Mouse (Mus musculus) embryonic facial prominence, embryonic 12.5 days (tissue): Measurements from ENCODE around the gene Tnfaip8l1. TPM values are rescaled to one million over a fixed set of nuclear protein-coding genes. Genes with fewer than 3 reads are reported as not detected.

ENCODE experiments used
- ATAC-seq: fragments of 200-750 bp; cut with Nextera tagmentation; 2 replicates; pipeline ENCODE4 v1.8.0; 2017; ENCODE audit not compliant: insufficient number of reproducible peaks, insufficient read depth, low FRiP score, low TSS enrichment
- H3K27ac ChIP-seq: fragments of 300-500 bp; sonication (generic); 2 replicates; pipeline ENCODE4 v1.5.1; 2016; ENCODE audit warnings: mild to moderate bottlenecking
- H3K27me3 ChIP-seq: fragments of 300-500 bp; sonication (generic); 2 replicates; pipeline ENCODE4 v1.6.1; 2016; ENCODE audit warnings: mild to moderate bottlenecking, moderate library complexity
- H3K36me3 ChIP-seq: fragments of 300-500 bp; sonication (generic); 2 replicates; pipeline ENCODE4 v1.6.1; 2016; ENCODE audit warnings: mild to moderate bottlenecking
- H3K4me1 ChIP-seq: fragments of 300-500 bp; sonication (generic); 2 replicates; pipeline ENCODE4 v1.6.1; 2016
- H3K4me2 ChIP-seq: fragments of 300-500 bp; sonication (generic); replicated peaks from 2 replicates; pipeline ENCODE4 v1.6.1; 2016; ENCODE audit warnings: mild to moderate bottlenecking, moderate library complexity
- H3K4me3 ChIP-seq: fragments of 300-500 bp; sonication (generic); 2 replicates; pipeline ENCODE4 v1.5.1; 2016; ENCODE audit warnings: mild to moderate bottlenecking
- H3K9ac ChIP-seq: fragments of 300-500 bp; sonication (generic); 2 replicates; pipeline ENCODE4 v1.6.1; 2016; ENCODE audit warnings: mild to moderate bottlenecking, moderate library complexity
- H3K9me3 ChIP-seq: fragments of 300-500 bp; sonication (generic); 2 replicates; pipeline ENCODE4 v1.6.1; 2016; ENCODE audit warnings: mild to moderate bottlenecking, moderate library complexity
- WGBS: fragments of 180-500 bp; shearing (Covaris S2); methylation state at CpG from one replicate; pipeline ENCODE4 v1.1.7; 2016; 5-methylcytosine and 5-hydroxymethylcytosine counted together
- polyA plus RNA-seq: library from polyadenylated mRNA; unstranded; fragments of >200 nt; fragmentation: Nextera tagmentation; extraction: Ambion mirVana; gene quantifications from 2 replicates; pipeline ENCODE4 v1.2.1, GENCODE M21; 2016

The Tnfaip8l1 gene
- polyA plus RNA-seq, 1 experiment from 2014 or later = 13.0 TPM

GRCm38 (mm10) chr17:56185281-56186141, 23.2 kb downstream of the Tnfaip8l1 start:
- no peak overlapping the region for H3K4me3 ChIP-seq

GRCm38 (mm10) chr17:56191266-56191665, 29.0 kb downstream of the Tnfaip8l1 start:
- peaks cover 94% of the 10 kb centered on the region for H3K36me3 ChIP-seq
- WGBS = 93% methylated on average over 6 of the region's 6 CpGs

More at GRCm38 (mm10) chr17:56185281-56186141, 23.2 kb downstream of the Tnfaip8l1 start:
- H3K27me3 ChIP-seq = no peaks in the 10 kb centered on the region
- H3K9ac ChIP-seq = no peak overlapping the region
- 34% methylated on average over 11 of the region's 11 CpGs for WGBS
- no peaks in the 10 kb centered on the region for H3K9me3 ChIP-seq
- peaks cover 58% of the 10 kb centered on the region for H3K36me3 ChIP-seq
- H3K27ac ChIP-seq = peak overlapping the region; percentile 81
- H3K4me2 ChIP-seq = no peak overlapping the region; the same call in 1 of the 2 replicates
- ATAC-seq = 0 out of 2 replicates have a peak, but pooled peaks have one; percentile 2
- peaks cover 23% of the 10 kb centered on the region for H3K4me1 ChIP-seq

GRCm38 (mm10) chr17:56194357-56194756, 32.1 kb downstream of the Tnfaip8l1 start:
- H3K36me3 ChIP-seq = peaks cover 97% of the 10 kb centered on the region
- WGBS = 88% methylated on average over 12 of the region's 12 CpGs

More at GRCm38 (mm10) chr17:56191266-56191665, 29.0 kb downstream of the Tnfaip8l1 start:
- no peak overlapping the region for H3K4me2 ChIP-seq
- ATAC-seq = no peak
- no peaks in the 10 kb centered on the region for H3K4me1 ChIP-seq
- H3K9ac ChIP-seq = no peak overlapping the region
- no peak overlapping the region for H3K27ac ChIP-seq
- H3K9me3 ChIP-seq = no peaks in the 10 kb centered on the region
- H3K27me3 ChIP-seq = no peaks in the 10 kb centered on the region
- H3K4me3 ChIP-seq = no peak overlapping the region

GRCm38 (mm10) chr17:56194765-56195164, 32.5 kb downstream of the Tnfaip8l1 start:
- no peak overlapping the region for H3K27ac ChIP-seq
- no peak overlapping the region for H3K4me2 ChIP-seq
- WGBS = 88% methylated on average over 13 of the region's 13 CpGs
- H3K4me3 ChIP-seq = no peak overlapping the region
- H3K27me3 ChIP-seq = no peaks in the 10 kb centered on the region
- peaks cover 92% of the 10 kb centered on the region for H3K36me3 ChIP-seq
- H3K9me3 ChIP-seq = no peaks in the 10 kb centered on the region
- no peak overlapping the region for H3K9ac ChIP-seq
- H3K4me1 ChIP-seq = no peaks in the 10 kb centered on the region
- ATAC-seq = no peak

More at GRCm38 (mm10) chr17:56194357-56194756, 32.1 kb downstream of the Tnfaip8l1 start:
- Histone ChIP-seq H3K4me2 (no peak overlapping the region), H3K4me1 (no peaks in the 10 kb centered on the region), H3K9ac (no peak overlapping the region), H3K27me3 (no peaks in the 10 kb centered on the region), H3K9me3 (no peaks in the 10 kb centered on the region), H3K4me3 (no peak overlapping the region), H3K27ac (no peak overlapping the region)
- no peak for ATAC-seq

- no peaks in the 10 kb centered on the region for H3K27me3 ChIP-seq
- H3K9me3 ChIP-seq = no peaks in the 10 kb centered on the region
- no peak overlapping the region for H3K27ac ChIP-seq
- WGBS = 53% methylated on average over 2 of the region's 2 CpGs
- H3K4me2 ChIP-seq = no peak overlapping the region
- H3K9ac ChIP-seq = no peak overlapping the region
- no peaks in the 10 kb centered on the region for H3K4me1 ChIP-seq
- peaks cover 90% of the 10 kb centered on the region for H3K36me3 ChIP-seq
- H3K4me3 ChIP-seq = no peak overlapping the region
- ATAC-seq = no peak
These were observed 34.6 kb downstream of the Tnfaip8l1 start for GRCm38 (mm10) chr17:56196860-56197259.

- H3K27me3 ChIP-seq = no peaks in the 10 kb centered on the region
- no peak for ATAC-seq
- no peak overlapping the region for H3K9ac ChIP-seq
- 83% methylated on average over 9 of the region's 9 CpGs for WGBS
- H3K4me3 ChIP-seq = no peak overlapping the region
- no peaks in the 10 kb centered on the region for H3K4me1 ChIP-seq
- H3K9me3 ChIP-seq = no peaks in the 10 kb centered on the region
- no peak overlapping the region for H3K4me2 ChIP-seq
- no peak overlapping the region for H3K27ac ChIP-seq
- H3K36me3 ChIP-seq = peaks cover 92% of the 10 kb centered on the region
These were observed 38.3 kb downstream of the Tnfaip8l1 start for GRCm38 (mm10) chr17:56200586-56200985.

GRCm38 (mm10) chr17:56201642-56202041, 39.4 kb downstream of the Tnfaip8l1 start:
- H3K9ac ChIP-seq = no peak overlapping the region
- H3K4me1 ChIP-seq = no peaks in the 10 kb centered on the region
- H3K27ac ChIP-seq = no peak overlapping the region
- 58% methylated on average over 3 of the region's 3 CpGs for WGBS
- no peak overlapping the region for H3K4me3 ChIP-seq
- H3K4me2 ChIP-seq = no peak overlapping the region
- no peaks in the 10 kb centered on the region for H3K9me3 ChIP-seq
- peaks cover 91% of the 10 kb centered on the region for H3K36me3 ChIP-seq
- H3K27me3 ChIP-seq = no peaks in the 10 kb centered on the region
- ATAC-seq = no peak

GRCm38 (mm10) chr17:56202476-56202875, 40.2 kb downstream of the Tnfaip8l1 start:
- H3K27me3 ChIP-seq = no peaks in the 10 kb centered on the region
- no peak overlapping the region for H3K4me2 ChIP-seq
- WGBS = 90% methylated on average over 8 of the region's 8 CpGs
- H3K27ac ChIP-seq = no peak overlapping the region
- H3K36me3 ChIP-seq = peaks cover 91% of the 10 kb centered on the region
- H3K4me1 ChIP-seq = no peaks in the 10 kb centered on the region
- no peak overlapping the region for H3K4me3 ChIP-seq
- ATAC-seq = no peak
- no peak overlapping the region for H3K9ac ChIP-seq
- no peaks in the 10 kb centered on the region for H3K9me3 ChIP-seq

- H3K27ac ChIP-seq = no peak overlapping the region
- H3K9ac ChIP-seq = no peak overlapping the region
- no peak overlapping the region for H3K4me2 ChIP-seq
- H3K27me3 ChIP-seq = no peaks in the 10 kb centered on the region
- H3K9me3 ChIP-seq = no peaks in the 10 kb centered on the region
- H3K4me1 ChIP-seq = no peaks in the 10 kb centered on the region
- WGBS = 55% methylated on average over 3 of the region's 3 CpGs
- no peak for ATAC-seq
- no peak overlapping the region for H3K4me3 ChIP-seq
- H3K36me3 ChIP-seq = peaks cover 91% of the 10 kb centered on the region
These were observed 41.5 kb downstream of the Tnfaip8l1 start for GRCm38 (mm10) chr17:56203729-56204128.

- no peak overlapping the region for H3K4me3 ChIP-seq
- no peak overlapping the region for H3K9ac ChIP-seq
- 89% methylated on average over 10 of the region's 10 CpGs for WGBS
- no peaks in the 10 kb centered on the region for H3K9me3 ChIP-seq
- H3K4me2 ChIP-seq = no peak overlapping the region
- no peak for ATAC-seq
- H3K27ac ChIP-seq = no peak overlapping the region
- peaks cover 99% of the 10 kb centered on the region for H3K36me3 ChIP-seq
- no peaks in the 10 kb centered on the region for H3K27me3 ChIP-seq
- no peaks in the 10 kb centered on the region for H3K4me1 ChIP-seq
These were observed 44.1 kb downstream of the Tnfaip8l1 start for GRCm38 (mm10) chr17:56206276-56206884.

- H3K4me2 ChIP-seq = no peak overlapping the region
- no peaks in the 10 kb centered on the region for H3K9me3 ChIP-seq
- no peak overlapping the region for H3K9ac ChIP-seq
- no peaks in the 10 kb centered on the region for H3K27me3 ChIP-seq
- no peaks in the 10 kb centered on the region for H3K4me1 ChIP-seq
- WGBS = 87% methylated on average over 6 of the region's 6 CpGs
- peaks cover 97% of the 10 kb centered on the region for H3K36me3 ChIP-seq
- no peak overlapping the region for H3K4me3 ChIP-seq
- H3K27ac ChIP-seq = no peak overlapping the region
- ATAC-seq = no peak
These were observed 44.9 kb downstream of the Tnfaip8l1 start for GRCm38 (mm10) chr17:56206986-56207674.
